Mouse (Mus musculus) yolk sac, embryonic 10.5 days (tissue): ENCODE results near the gene Olfr357.

Source experiments
- DNase-seq: peaks from one replicate; pipeline ENCODE4 v3.0.0-alpha.2; 2017; ENCODE audit warnings: low spot score

Gene Olfr357

DNA sequence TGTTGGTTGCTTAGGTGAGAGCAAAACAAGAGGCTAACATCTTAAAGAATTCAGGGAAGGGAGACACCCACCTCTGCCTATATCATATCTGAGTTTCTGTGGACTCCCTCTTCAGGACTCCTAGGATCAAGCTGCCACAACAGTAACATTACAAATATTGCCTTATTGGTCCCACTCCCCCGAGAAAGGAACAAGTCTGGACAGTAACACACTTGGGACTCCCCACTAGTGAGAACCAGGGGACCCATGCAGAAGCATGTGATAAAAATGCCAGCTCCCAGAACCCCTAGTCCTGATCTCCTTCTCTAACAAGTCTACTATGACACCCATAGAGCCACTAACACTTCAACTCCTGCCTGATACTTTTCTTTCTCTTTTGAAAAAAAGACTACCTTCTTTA, at the start of gene Olfr357:
Gene Olfr357, plus strand, starts transcription at position 301 of the 400 bp plus-strand sequence.
- no peak for DNase-seq

DNA sequence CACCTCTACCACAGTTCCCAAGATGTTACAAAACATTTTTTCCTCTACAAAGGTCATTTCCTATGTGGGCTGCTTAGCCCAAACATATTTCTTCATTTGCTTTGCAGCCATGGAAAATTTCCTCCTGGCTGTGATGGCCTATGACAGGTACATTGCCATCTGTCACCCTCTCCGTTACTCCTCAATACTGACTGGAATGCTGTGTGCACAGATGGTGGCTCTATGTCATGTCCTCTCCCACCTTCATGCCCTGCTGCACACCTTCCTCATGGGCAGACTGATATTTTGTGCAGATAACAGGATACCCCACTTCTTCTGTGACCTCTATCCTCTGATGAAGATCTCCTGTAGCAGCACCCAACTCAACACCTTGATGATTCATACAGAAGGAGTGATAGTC, 3.4 kb downstream of the Olfr357 start:
- no peak for DNase-seq

DNA sequence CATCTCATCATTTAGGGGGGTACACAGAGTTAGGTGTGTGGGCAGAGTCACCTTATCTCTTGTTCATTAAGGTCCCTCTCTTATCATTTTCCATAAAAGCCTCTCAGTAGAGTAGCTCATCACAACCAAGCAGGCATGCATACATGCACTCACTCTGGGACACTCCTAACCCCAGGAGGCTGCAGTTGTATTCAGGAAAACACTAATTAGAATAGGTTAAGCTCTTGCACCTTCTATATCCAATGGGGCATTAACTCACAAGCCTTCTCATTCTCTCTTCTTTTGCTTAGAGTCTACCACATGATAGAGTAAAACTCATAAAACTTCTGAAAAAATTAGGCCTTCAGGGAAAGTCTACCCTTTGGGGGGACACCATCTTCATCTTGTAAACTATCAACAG, 15.6 kb downstream of the Olfr357 start, which contains the start of gene Olfr358:
Gene Olfr358, minus strand, starts transcription at position 101 of the 400 bp plus-strand sequence.
- no peak for DNase-seq
